Mouse (Mus musculus) bone marrow, adult 2 months (tissue): Measurements from ENCODE around the gene Zkscan5.
"Not testable (repeated sequence)": the region's sequence is repeated elsewhere in the genome, so short reads cannot be mapped to it uniquely, and the experiment has no call there.

Experiments
- CTCF ChIP-seq: fragments of 200-500 bp; IDR thresholded peaks from 2 replicates; pipeline ENCODE4 v1.5.1; 2011; ENCODE audit warnings: low read length, control low read depth; ENCODE audit not compliant: control insufficient read depth, insufficient read depth
- POLR2A ChIP-seq: fragments of 200-500 bp; IDR thresholded peaks from 2 replicates; pipeline ENCODE4 v1.6.1; 2011; ENCODE audit warnings: low read depth, mild to moderate bottlenecking, control low read depth, low read length, borderline replicate concordance; ENCODE audit not compliant: control insufficient read depth

DNA sequence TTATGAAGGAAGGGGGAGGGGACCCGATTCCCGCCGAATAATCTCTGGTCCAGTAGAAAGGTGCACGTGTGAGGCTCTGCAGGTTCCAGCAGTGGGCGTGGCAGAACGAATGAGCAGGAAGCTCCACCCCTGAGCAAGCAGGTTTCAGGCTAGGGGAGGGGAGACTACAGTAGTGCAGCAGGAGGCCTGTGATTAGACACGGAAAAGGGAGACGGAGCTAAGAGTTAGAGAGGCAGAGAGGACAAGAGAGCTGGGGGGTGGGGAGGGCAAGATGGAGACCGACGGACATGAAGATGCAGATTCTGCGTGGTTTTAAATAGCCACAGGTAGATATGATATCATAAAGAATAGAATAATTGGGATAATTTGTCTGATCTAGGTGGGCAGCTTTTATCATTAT is 4.0 kb downstream of the Zkscan5 start:
- not testable (repeated sequence) for TF ChIP-seq POLR2A, CTCF
